Mouse (Mus musculus): Measurements from ENCODE around the gene Hist1h2br. TPM values are rescaled to one million over a fixed set of nuclear protein-coding genes. Genes with fewer than 3 reads are reported as not detected.
"Not testable (repeated sequence)": the region's sequence is repeated elsewhere in the genome, so short reads cannot be mapped to it uniquely, and the experiment has no call there.

Gene Hist1h2br
- total RNA-seq (2022), result 10 to 100 TPM; 63.3 to 78.8 (median 69.1) TPM

GRCm38 (mm10) chr13:21833461-21833860 is at the start of gene Hist1h2br, which contains the start of gene Hist1h2ap:
Hist1h2br (plus strand) TSS chr13:21833743.
Hist1h2ap (minus strand) TSS chr13:21833507.
- DNase-seq, result not testable (repeated sequence)

- DNase-seq, result no peak
These were observed 49.2 kb upstream of the Hist1h2br start for GRCm38 (mm10) chr13:21784311-21784710.

GRCm38 (mm10) chr13:21786189-21786898 is 47.2 kb upstream of the Hist1h2br start:
- DNase-seq, result no peak

GRCm38 (mm10) chr13:21786899-21787629 is 46.5 kb upstream of the Hist1h2br start, which contains the start of the genes Hist1h2an and Hist1h2bp:
Hist1h2an (minus strand) TSS chr13:21787218.
Hist1h2bp (plus strand) TSS chr13:21787461.
- peak; percentile 89 for DNase-seq

GRCm38 (mm10) chr13:21787760-21788593 is 45.6 kb upstream of the Hist1h2br start:
- DNase-seq, result no peak

- no peak for DNase-seq
These were observed 43.6 kb upstream of the Hist1h2br start for GRCm38 (mm10) chr13:21789925-21790324.

- no peak for DNase-seq
These were observed 42.8 kb upstream of the Hist1h2br start for GRCm38 (mm10) chr13:21790601-21791283.

GRCm38 (mm10) chr13:21795584-21795983 is 38.0 kb upstream of the Hist1h2br start:
- no peak for DNase-seq

- not testable (repeated sequence) for DNase-seq
These were observed 36.4 kb upstream of the Hist1h2br start for GRCm38 (mm10) chr13:21797163-21797562.

GRCm38 (mm10) chr13:21803058-21803457 is 30.5 kb upstream of the Hist1h2br start:
- not testable (repeated sequence) for DNase-seq

- not testable (repeated sequence) for DNase-seq
These were observed 23.5 kb upstream of the Hist1h2br start, which contains the start of the genes Hist1h2bq and Hist1h2ao for GRCm38 (mm10) chr13:21810073-21810472. Hist1h2bq (minus strand) TSS chr13:21810197. Hist1h2ao (plus strand) TSS chr13:21810465.

- DNase-seq, result not testable (repeated sequence)
These were observed 22.5 kb upstream of the Hist1h2br start for GRCm38 (mm10) chr13:21811074-21811473.

- peak; percentile 39 for DNase-seq
These were observed 22.0 kb upstream of the Hist1h2br start, which contains the start of gene Hist1h4m for GRCm38 (mm10) chr13:21811539-21811938. Hist1h4m (plus strand) TSS chr13:21811746.

GRCm38 (mm10) chr13:21812092-21812491 is 21.5 kb upstream of the Hist1h2br start:
- not testable (repeated sequence) for DNase-seq

GRCm38 (mm10) chr13:21820082-21820890 is 13.3 kb upstream of the Hist1h2br start:
- DNase-seq, result not testable (repeated sequence)

GRCm38 (mm10) chr13:21828511-21828910 is 5.0 kb upstream of the Hist1h2br start:
- no peak for DNase-seq

GRCm38 (mm10) chr13:21830344-21830743 is 3.2 kb upstream of the Hist1h2br start:
- DNase-seq, result no peak

GRCm38 (mm10) chr13:21831418-21832394 is 1.8 kb upstream of the Hist1h2br start, which contains the start of gene Hist1h4n:
Hist1h4n (minus strand) TSS chr13:21832196.
- peak; percentile 28 for DNase-seq

GRCm38 (mm10) chr13:21840508-21840907 is 7.0 kb downstream of the Hist1h2br start:
- not testable (repeated sequence) for DNase-seq

Data from adrenal gland, adult 8-10 months (tissue).